Mouse (Mus musculus): ENCODE data around the gene Vash1.

- TF ChIP-seq CTCF (IDR thresholded peaks at IDR 0.05; ENCODE audit: insufficient read depth, low read depth, low read length), result no peak
- TF ChIP-seq POLR2A (IDR thresholded peaks at IDR 0.05; ENCODE audit: insufficient read depth, low read depth, low read length), result no peak
Observed at GRCm38 (mm10) chr12:86725706-86726105, 47.2 kb downstream of the Vash1 start.

Measured in olfactory bulb, adult 2 months (tissue).